Mouse (Mus musculus): ENCODE measurements around the gene Tmem106c.

Gene Tmem106c

DNA sequence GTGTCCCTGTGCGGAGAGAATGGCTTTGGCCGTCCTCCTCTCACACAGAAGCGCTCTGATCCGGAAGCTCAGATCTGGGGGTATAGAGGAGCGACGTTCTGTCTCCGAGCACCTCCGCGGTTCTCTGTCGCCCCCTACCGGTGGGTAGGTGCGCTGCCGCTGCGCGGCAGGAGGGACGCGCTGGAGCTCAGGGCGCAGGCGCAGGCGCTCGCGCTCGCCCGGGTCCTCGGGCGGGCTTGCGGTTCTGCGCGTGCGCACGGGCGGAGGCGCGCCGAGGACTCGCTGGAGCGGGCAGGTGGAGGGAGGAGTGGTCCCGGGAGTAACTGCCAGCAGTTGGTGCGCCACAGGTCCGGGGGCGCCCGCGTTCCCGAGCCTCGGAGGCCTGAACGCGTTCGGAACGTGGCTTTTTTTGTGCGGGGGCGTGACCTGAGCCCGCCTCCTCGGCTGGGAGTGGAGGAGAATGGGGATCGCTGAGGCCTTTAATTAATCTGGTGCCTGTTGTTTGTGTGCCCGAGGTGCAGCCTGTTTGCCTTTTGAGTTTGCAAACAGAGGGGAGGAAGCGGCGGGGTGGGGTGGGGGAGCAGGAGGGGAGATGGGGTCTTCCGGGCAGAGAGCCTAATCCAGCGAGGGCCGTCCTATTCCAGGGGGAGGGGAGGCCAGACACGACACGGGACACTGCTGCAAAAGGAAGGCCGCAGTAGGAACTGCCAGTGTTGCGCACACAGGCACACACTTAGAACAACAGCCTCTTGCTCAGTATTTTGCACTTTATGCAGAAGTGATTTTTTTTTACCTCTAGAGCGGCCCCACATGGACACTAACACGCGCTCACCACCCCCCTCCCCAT lies at the start of gene Tmem106c:
TSS of gene Tmem106c (plus strand) at position 212 of the 847 bp plus-strand sequence.
- peak; percentile 98 for DNase-seq (ENCODE audit: low read depth)

DNA sequence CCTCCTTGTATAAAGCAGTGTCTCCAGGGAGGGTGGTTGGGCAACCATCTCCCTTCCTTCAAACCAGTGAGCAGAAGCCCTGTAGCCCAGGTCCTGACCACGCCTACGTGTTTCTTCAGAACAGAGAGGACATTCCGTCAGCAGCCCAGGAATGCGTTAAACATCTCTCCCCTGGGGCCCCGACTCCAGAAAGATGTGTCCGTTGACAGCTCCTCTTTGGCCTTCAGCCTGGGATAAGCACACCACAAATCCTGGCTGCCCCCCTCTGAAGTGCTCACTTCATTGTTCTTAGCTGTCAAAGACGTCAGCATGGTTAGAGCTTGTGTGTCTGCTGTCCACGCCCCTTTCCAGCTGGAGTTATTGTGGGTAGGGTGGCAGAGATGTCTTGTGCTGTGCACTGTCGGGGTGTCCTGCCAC lies 49.7 kb upstream of the Tmem106c start:
- peak; percentile 98 for DNase-seq (ENCODE audit: low read depth)

DNA sequence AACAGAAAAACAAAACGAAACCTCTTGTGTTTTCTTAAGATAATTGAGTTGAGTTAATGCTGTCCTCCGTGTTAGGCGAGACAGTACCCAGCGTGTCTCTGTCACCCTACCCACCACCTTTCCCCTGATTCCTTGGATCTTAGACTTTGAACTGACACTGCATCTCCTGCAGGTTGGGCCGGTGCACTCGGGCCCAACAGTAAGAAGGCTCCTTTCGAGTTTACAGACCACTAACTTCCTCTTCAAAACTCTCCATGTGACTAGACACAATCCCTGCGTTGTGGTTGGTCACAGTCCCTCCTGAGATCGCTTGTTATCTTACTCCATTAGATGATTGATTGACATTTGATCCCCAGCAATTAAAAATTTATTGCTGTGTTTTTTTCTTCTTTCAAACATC lies 46.0 kb upstream of the Tmem106c start:
- no peak for DNase-seq (ENCODE audit: low read depth)

DNA sequence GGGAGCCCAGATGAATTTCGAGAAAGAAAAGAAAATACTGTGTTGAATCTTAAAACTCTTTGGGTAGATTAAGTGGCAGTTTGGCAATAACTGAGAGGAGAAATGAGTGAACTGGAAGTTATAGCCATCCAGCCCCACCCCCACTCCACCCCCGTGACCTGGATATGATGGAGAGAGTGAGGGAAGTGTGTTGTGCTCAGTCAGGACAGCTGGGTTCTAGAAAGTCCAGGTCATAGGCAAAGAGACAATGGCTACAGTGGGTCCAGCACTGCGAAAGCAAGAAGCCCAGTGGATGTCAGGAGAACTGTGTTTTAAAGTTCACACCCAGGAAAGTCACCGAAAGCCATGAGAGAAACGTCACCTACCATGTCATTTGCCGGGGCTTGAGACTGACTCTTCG lies 44.8 kb upstream of the Tmem106c start:
- DNase-seq (ENCODE audit: low read depth): no peak

DNA sequence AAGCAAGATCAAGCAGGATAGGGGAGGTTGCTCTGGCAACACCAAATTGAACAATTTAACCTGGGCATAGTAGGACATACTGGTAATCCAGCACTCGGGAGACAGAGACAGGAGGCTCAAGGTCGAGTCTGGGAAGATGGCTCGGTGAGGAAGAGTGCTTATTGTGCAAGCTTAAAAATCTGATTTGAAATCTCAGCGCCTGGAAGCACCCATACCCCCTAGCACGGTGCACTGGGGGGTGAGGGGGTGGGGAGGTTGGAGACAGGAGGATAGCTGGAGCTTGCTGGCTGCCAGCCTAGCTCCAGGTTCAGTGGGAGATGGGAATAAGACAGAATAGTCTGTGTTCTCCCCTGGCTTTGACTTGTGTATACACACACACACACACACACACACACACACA lies 43.7 kb upstream of the Tmem106c start:
- no peak for DNase-seq (ENCODE audit: low read depth)

DNA sequence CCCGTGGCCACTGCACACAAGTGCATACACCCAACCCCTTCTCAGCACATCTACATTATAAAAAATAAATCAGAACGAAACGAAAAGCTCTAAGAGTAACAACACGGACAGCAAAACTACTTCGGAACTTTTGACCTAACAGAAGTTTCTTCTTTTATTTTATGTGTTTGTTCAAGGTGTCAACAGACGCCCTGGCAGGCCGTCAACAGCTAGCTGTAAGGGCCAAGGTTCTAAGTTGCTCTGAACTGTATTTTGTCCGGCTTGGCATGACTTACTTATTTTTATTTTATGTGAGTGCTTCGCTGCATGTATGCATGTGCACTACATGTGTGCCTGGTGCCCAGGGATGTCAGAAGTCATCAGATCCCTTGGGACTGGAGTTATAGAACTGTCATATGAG lies 42.2 kb upstream of the Tmem106c start:
- peak; percentile 56 for DNase-seq (ENCODE audit: low read depth)

DNA sequence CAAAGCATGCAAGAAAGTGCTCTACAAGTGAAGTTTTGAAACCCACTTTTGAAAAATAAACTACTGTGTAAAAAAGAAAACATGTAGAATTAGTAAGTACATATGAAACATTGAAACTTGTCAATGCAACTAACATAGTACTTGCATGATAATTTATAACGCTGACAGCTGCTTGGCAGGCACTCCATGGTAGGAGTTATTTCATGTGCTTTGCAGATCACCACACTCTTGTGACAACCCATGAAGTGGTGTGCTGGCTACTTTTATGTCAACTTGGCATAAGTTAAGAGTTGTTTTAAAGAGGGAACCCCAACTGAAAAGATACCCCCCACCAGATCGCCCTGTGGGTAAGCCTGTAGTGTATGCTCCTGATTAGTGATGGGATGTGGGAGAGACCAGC lies 41.6 kb upstream of the Tmem106c start:
- DNase-seq (ENCODE audit: low read depth): peak; percentile 70

DNA sequence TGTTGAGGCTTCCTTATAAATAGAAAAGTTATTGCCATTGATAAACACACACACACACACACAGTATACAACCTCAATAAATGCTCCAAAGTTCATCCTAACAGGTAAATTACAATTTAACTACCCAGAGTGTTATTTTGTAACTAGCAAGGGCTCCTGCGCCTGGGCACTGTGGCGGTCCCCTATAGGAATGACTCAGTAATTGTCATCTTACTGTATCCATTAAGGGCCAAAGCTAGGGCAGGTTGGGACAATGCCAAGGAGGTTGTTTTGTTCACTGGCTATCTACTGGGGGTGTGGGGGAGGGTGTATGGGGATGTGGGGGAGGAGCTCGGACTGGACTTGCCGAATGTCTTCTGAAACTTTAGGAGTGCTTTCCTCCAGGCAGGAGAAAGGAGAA lies 37.0 kb upstream of the Tmem106c start:
- DNase-seq (ENCODE audit: low read depth): no peak

DNA sequence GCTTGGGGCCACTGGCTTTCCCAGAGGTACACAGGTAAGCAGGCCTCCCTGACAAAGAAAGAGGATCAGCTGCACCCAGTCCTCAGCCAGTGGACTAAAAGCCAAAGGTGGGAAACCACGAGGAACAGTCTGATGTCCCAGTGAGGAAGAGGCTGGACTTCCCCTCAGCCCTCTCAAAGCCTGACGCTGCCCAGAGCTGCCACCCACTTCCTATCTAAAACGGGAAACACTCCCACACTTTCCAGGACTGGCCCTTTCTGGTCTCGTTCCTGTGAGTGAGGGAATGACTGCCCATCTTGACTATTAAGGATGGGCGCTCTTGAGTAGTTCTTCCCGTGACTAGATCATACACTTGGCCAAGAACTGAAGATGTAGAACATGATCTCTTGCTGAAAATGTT lies 36.2 kb upstream of the Tmem106c start:
- no peak for DNase-seq (ENCODE audit: low read depth)

DNA sequence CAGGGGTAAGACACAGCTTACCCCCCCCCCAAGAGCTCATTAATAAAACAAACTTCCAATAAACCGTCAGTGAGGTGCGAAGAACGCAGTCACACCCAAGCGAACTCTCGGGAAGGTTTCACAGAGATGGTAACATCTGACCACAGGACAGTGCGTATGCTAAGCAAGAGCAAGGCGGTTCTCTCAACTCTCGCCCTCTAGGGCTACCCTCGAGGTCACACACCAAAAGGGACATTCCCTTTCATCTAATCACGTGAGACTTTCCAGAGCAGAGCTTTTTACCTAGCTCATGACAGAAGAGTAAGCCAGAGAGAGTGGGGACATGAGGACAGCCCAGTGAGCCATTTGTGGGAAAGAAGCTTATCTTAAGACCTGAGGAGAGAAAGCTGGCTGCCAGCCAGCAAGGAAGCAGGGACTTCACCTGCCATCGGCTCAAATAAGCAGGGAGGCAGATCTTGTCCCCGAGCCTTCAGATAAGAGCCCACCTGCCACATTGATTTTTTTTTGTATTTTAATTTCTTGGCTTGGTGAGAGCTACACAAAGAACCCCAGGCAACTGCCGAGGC lies 34.7 kb upstream of the Tmem106c start:
- DNase-seq (ENCODE audit: low read depth): no peak

DNA sequence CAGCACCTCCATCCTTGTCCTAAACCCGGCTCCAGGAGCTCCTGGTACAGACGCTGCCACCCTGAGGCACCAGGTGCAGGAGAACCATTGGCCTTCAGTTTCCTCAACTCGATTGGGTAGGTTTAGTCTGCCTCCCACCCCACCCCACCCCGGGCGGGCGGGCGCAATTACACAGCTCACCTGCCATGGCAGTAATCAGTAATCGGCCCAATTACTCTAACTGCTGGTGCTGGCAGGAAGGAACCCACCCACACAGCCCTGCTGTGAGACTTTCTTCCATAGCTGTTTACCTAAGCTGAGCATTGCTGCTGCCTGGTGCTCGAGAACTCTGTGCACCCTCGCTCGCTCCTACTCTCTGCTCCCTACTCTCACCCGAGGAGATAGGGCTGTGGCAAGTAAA lies 31.6 kb upstream of the Tmem106c start:
- no peak for DNase-seq (ENCODE audit: low read depth)

DNA sequence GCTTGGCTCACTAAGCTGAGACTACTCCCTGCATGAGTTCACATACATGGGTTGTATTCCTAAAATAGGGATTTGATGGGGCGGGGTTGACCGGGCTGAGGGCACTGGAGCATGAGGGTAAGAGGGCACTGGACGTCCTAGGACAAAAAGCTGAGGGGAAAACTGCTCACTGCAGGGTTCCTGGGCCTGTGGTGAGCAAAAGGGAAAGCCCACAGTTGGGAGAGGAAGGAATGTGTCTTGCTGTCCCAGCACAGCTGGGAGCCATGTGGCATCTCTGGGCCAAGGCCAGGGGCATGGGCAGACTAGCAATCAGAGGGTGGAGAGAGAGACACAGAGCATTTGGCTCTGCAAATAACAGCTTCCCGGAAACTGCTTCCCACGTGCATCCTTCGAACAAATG lies 25.4 kb upstream of the Tmem106c start:
- peak; percentile 59 for DNase-seq (ENCODE audit: low read depth)

DNA sequence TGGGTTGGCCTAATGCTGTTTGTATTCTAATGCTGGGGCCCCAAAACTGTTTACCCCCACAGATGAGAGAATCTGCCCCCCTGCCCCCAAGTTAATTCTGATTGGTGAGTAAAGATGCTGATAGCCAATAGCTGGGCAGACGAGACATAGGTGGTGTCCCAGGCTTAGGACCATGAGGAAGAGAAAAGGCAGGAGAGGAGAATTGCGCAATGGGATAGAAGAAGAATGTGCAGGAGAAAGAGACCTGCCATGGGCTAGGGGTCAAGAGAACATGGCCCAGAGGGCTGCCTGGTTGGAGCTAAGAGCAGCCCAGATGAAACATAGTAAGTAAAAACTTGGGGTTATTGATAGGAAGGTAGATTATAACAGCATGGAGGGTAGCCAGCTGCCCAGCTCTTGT lies 23.9 kb upstream of the Tmem106c start:
- no peak for DNase-seq (ENCODE audit: low read depth)

DNA sequence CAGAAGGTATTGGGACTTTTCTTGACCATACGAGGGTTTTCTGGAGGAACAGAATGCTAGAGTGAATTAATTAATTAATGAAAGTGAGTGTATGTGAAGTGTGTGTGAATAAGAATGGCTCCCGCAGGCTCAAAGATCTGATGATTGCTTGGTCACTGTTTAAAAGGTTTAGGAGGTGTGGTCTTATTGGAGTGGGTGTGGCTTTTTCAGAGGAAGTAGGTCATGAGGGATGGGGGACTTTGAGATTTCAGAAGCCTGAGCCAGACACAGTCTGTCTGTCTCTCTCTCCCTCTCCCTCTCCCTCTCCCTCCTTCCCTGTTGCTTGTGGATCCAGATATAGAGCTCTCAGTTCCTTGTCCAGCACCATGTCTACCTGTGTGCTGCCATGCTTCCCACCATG lies 22.7 kb upstream of the Tmem106c start:
- DNase-seq (ENCODE audit: low read depth): no peak

DNA sequence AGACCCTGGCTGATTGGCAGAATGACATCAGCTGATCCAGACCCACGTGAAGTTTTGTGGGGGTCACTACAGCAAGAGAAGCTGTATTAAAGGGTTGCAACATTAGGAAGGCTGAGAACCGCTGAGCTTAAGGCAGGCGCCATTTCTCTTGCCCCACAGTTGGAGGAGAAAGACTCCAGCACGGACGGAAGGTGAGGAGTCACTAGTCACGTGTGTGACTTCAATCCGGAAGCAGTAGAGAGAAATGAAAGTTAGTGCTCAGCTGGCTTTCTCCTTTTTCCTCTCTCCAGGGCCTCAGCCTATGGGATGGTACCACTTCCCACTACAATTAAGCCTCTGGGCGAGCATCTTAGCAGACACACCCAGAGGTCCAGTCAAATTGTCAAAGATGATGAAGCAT lies 21.5 kb upstream of the Tmem106c start:
- DNase-seq (ENCODE audit: low read depth): no peak

DNA sequence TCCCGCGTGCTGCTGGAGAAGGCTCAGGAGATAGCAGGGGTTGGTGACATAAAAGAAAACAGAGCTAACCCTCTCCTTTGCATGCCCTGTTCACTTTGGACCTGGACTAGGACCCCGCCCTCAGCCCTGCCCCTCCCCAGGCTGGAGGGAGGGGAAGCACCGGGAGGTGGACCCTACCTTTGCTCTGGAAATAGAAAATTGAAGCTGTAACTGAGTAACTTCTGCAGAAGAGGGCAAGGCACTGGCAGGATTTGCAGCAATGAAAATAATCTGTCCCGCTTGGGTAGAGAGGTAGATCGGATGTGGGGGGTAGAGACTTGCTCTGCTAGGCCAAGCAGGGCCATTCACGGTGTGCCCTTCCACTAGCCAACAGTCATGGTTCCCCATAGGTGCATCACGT lies 20.6 kb upstream of the Tmem106c start:
- DNase-seq (ENCODE audit: low read depth): no peak

DNA sequence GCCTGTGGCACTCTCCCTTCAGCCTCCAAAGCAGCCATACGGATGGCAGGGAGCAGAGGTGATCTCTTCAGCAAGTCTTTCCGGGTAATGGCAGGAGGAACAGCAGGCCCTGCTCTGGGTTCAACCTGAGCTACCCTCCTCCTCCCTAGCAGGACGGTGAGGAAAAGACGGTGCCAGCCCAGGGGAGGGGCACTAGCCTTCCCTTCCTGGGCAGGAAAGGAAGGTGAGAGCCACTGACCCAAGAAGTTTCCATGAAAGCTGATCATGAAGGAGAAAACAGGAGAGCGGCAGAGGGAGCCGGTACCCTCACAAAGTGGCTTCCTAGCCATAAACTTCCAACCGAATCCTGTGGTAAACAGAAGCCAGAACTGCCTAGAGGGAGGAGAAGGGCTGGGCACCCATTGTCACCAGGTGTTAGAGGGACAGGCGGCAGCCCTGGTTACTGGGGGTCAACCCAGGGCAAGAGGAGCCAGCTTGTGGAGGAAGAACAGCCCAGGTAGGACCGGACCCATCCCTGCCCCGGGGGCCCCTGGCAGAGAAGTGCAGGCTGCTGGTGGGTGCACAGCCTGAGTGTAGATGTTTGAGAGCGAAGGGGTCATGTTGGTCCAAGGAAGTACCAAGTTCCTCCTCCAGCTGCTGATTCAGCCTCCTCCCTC lies 19.0 kb upstream of the Tmem106c start:
- no peak for DNase-seq (ENCODE audit: low read depth)

DNA sequence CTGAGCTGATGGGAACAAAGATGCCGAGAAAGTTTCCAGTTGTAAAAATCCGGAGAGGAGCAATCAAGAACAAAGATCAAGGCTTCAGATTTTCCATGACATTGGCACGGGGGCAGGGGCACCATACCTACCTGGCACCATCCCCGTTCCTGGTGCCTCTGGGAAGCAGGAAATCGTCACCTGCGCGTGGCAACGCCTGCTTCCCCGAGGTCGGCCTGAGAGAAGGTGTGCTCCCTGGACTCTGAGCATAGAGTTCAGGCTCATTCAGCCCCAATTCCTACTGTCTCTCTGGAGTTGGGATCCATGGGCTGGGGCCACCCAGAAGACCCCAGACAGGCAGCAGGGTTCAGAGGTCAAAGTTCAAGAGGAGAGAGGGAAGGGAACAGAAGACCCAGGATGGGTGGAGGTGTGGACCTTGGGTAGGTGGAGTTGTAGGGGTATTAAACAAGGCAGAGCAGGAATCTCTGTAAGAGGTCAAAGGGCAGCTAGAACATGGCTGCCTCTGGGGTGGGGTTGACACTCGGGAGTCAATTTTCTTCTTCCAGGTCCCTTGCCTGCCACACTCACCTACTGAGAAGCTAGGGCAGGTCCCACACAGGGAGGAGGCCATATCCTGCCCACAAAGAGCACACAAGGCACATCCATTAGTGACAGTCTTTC lies 18.2 kb upstream of the Tmem106c start:
- DNase-seq (ENCODE audit: low read depth): no peak

DNA sequence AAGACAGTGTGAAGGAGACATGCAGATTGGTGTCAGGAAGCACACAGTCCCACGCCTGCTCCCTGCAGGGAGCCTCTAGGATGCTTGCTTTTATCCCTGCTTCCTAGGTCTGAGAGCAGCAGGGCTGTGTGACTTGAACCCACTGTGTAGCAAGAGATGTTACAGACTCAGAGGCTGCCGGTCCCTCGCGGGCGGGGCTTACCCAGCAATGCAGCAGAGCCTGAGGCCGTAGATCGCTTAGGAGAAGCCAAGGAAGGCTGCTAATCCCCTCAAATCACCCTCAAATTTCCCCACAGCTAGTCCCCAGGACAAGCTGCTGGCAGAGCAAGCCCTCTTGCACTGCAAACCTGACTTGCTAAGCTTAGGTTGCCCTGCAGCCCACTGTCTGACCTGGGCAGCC lies 15.3 kb upstream of the Tmem106c start:
- peak; percentile 41 for DNase-seq (ENCODE audit: low read depth)

DNA sequence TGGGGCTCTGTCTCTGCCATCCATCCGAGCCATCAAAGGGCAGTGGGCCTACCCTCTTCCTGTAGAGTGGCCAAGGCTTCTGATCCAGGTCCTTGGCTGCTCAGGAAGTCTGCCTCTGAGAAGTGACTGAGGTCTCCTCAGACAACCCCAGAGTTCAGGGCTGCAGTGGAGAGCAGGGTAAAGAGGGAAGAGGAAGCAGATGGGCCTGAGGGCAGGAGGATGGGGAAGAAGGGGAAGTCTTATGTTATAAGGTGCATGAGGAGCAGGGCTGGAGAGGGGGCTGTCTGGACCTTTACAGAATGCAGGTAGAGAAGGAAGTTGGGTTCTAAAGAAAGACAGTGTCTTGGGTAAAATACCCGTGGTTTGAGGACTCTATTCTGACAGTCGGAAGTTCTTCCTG lies 14.3 kb upstream of the Tmem106c start:
- DNase-seq (ENCODE audit: low read depth): no peak

DNA sequence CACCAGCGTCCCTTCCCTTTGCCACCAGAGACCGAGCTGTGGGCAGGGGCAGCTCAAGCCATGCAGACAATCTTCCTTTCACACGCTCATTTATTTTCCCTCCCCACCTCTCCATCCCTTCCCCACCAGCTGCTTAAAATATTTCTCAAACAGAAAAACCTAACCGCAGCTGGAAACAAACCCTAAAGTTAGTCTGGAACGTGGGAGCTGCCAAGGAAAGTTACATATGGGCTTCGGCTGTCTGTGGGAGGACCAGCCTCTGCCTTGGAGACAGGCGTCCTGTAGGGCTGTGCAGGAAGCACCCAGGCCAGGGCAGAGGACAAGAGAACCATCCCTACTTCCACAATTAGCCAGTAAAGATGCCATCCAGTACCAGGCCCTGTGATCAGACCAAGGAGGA lies 13.8 kb upstream of the Tmem106c start:
- DNase-seq (ENCODE audit: low read depth): peak; percentile 52

DNA sequence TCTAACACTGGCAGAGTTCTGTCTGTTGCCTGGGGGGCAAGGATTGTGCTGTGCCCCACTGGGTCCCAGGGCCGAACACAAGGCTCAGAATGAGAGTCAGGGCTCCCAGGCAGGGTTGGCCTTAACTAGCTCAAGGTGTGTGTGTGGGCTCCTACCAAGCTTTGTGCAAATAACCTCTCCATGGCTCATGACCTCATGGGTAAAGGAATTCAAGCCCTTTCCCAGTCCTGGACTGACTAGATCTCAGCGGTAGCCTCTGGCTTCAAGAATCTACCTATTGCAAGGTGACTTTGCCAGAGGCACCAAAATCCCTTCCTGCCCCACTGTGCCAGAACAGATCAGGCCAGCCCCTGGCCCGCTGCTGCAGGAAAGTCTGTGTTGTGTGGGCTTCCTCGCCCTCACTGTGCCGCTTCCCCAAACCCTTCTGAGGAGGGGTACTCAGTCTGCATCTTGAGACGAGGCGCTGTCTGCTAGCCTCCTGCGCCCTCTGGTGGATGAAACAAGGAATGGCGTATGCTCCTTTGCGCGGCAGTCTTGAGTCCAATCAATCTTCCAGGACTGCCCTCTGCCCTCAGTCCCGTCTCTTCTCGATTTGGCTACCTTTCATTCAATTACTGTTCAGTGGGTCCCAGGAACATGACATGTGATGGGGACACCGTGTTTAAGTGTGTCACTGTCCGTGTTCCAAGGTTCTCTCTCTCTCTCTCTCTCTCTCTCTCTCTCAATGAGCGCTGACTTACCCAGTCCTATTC lies 11.7 kb upstream of the Tmem106c start:
- peak; percentile 85 for DNase-seq (ENCODE audit: low read depth)
